Mouse (Mus musculus) midbrain, embryonic 11.5 days (tissue): ENCODE measurements around the gene Zfp398. TPM values are rescaled to one million over a fixed set of nuclear protein-coding genes. Genes with fewer than 3 reads are reported as not detected.

Experiments used
- ATAC-seq: fragments of 200-750 bp; cut with Nextera tagmentation; 2 replicates; pipeline ENCODE4 v1.8.0; 2017; ENCODE audit warnings: moderate TSS enrichment, moderate library complexity; ENCODE audit not compliant: low FRiP score
- DNase-seq: peaks from one replicate; pipeline ENCODE4 v3.0.0; 2015; ENCODE audit warnings: low spot score; ENCODE audit errors: missing footprints
- H3K27ac ChIP-seq: fragments of 300-500 bp; sonication (generic); 2 replicates; pipeline ENCODE4 v1.5.1; 2014; ENCODE audit warnings: low read depth, low read length
- H3K27me3 ChIP-seq: fragments of 300-500 bp; sonication (generic); 2 replicates; pipeline ENCODE4 v1.6.1; 2014; ENCODE audit warnings: mild to moderate bottlenecking, low read length, moderate library complexity, mixed read lengths; ENCODE audit not compliant: control insufficient read depth, insufficient read depth
- H3K36me3 ChIP-seq: fragments of 300-500 bp; sonication (generic); 2 replicates; pipeline ENCODE4 v1.6.1; 2014; ENCODE audit warnings: mild to moderate bottlenecking, low read length, moderate library complexity, mixed read lengths; ENCODE audit not compliant: control insufficient read depth, insufficient read depth
- H3K4me1 ChIP-seq: fragments of 300-500 bp; sonication (generic); 2 replicates; pipeline ENCODE4 v1.6.1; 2014; ENCODE audit warnings: low read length; ENCODE audit not compliant: control insufficient read depth, insufficient read depth
- H3K4me2 ChIP-seq: fragments of 300-500 bp; sonication (generic); 2 replicates; pipeline ENCODE4 v1.6.1; 2014; ENCODE audit warnings: mild to moderate bottlenecking, moderate library complexity
- H3K4me3 ChIP-seq: fragments of 300-500 bp; sonication (generic); 2 replicates; pipeline ENCODE4 v1.5.1; 2014; ENCODE audit warnings: low read depth, low read length
- H3K9ac ChIP-seq: fragments of 300-500 bp; sonication (generic); 2 replicates; pipeline ENCODE4 v1.6.1; 2014; ENCODE audit warnings: low read length
- H3K9me3 ChIP-seq: fragments of 300-500 bp; sonication (generic); 2 replicates; pipeline ENCODE4 v1.6.1; 2016; ENCODE audit warnings: low read length; ENCODE audit not compliant: control insufficient read depth
- WGBS: fragments of 180-500 bp; shearing (Covaris S2); extraction: QIAGEN DNeasy Blood & Tissue Kit; methylation state at CpG from one replicate; pipeline ENCODE4 v1.1.7; 2014; 5-methylcytosine and 5-hydroxymethylcytosine counted together
- polyA plus RNA-seq: library from polyadenylated mRNA; unstranded; fragments of >200 nt; fragmentation: Nextera tagmentation; extraction: Ambion mirVana; gene quantifications from 2 replicates; pipeline ENCODE4 v1.2.1, GENCODE M21; 2014

Gene Zfp398
- polyA plus RNA-seq, 1 experiment from 2014 or later: 7.6 TPM

DNA sequence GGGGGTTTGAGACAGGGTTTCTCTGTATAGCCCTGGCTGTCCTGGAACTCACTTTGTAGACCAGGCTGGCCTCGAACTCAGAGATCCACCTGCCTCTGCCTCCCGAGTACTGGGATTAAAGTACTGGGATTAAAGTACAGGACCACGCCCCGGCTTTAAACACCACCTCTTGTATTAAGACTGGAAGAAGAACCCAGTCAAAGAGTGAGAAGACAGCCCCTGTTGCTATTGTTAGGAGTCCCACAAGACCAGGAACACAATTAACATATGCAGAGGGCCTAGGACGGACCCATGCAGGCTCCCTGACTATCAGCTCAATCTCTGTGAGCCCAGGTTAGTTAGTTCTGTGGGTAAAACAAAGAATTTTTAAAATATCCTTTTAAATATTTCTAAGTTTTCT lies 36.8 kb downstream of the Zfp398 start:
- ATAC-seq (no peak), DNase-seq (no peak)
- H3K27ac ChIP-seq: no peak overlapping the region
- H3K4me2 ChIP-seq: no peak overlapping the region
- WGBS: 89% methylated on average over 5 of the region's 5 CpGs
- H3K36me3 ChIP-seq: no peaks in the 10 kb centered on the region
- H3K4me1 ChIP-seq: no peaks in the 10 kb centered on the region
- H3K9me3 ChIP-seq: no peaks in the 10 kb centered on the region
- no peak overlapping the region for H3K9ac ChIP-seq
- H3K27me3 ChIP-seq: no peaks in the 10 kb centered on the region
- H3K4me3 ChIP-seq: no peak overlapping the region

DNA sequence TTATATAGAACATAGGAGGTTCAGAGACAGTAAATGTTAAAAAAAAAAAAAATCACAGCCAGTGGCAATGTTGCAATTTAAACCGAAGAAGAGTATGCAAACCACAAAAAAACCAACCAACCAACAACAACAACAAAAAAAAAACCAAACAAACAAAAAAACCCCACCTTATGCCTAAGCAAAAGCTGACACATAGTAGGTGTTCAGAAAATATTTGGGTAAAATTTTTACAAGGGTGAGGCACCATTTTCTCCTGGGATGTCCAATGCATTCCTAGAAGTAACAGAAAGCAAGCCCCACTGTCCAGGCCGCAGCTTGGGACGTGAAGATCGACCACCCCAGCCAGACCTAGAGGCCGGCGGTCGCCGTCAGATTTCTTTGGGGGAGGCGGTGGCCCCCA lies 41.6 kb downstream of the Zfp398 start, which contains the start of gene Zfp282:
Zfp282 (plus strand) TSS at position 147 of the 400 bp plus-strand sequence.
- ATAC-seq: no peak
- peaks cover 8% of the 10 kb centered on the region for H3K4me1 ChIP-seq
- peak within 1 kb of the TSS; percentile 90 for H3K4me3 ChIP-seq
- WGBS: 7% methylated on average over 9 of the region's 9 CpGs
- H3K4me2 ChIP-seq: peak within 1 kb of the TSS; percentile 72
- peak within 1 kb of the TSS; percentile 95 for H3K27ac ChIP-seq
- no peaks in the 10 kb centered on the region for H3K27me3 ChIP-seq
- H3K9ac ChIP-seq: peak within 1 kb of the TSS; percentile 97
- H3K36me3 ChIP-seq: peaks cover 5% of the 10 kb centered on the region; the same call in 1 of the 2 replicates
- H3K9me3 ChIP-seq: no peaks in the 10 kb centered on the region
- no peak for DNase-seq

DNA sequence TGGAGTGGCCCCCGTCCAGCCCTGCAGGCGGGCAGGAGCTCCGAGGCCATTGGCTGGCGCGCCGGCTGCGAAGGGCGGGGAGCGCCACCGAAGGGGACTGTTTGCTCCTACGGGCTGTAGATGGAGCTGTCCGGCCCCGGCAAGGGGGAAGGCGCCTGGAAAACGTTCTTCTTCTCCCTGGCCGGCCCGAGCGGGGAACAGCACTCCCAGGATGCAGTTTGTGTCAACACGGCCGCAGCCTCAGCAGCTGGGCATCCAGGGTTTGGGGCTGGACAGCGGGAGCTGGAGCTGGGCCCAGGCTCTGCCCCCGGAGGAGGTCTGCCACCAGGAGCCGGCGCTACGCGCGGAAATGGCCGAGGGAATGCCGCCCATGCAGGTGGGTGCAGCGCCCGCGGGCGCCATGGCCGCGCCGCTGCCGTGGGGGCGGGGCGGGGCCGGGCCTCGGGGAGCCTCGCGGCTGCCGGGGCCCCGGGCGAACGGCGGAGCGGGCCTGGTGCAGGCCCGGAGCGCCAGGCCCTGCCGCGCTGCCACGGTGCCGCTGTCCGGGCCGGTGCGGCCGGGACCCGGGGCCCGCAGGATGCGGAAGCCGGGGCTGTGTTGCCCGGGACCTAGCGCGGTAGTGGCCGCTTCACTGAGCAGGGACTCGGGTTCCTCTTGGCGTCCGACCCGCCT lies 42.1 kb downstream of the Zfp398 start:
- peak overlapping the region; percentile 72 for H3K4me2 ChIP-seq
- H3K9me3 ChIP-seq: no peaks in the 10 kb centered on the region
- ATAC-seq: peak; percentile 96
- H3K27me3 ChIP-seq: no peaks in the 10 kb centered on the region
- peak overlapping the region; percentile 97 for H3K9ac ChIP-seq
- WGBS: under 1% methylated on average over 71 of the region's 71 CpGs
- peak; percentile 98 for DNase-seq
- H3K36me3 ChIP-seq: peaks cover 8% of the 10 kb centered on the region; the same call in 1 of the 2 replicates
- peak overlapping the region; percentile 95 for H3K27ac ChIP-seq
- peaks cover 8% of the 10 kb centered on the region for H3K4me1 ChIP-seq
- H3K4me3 ChIP-seq: peak overlapping the region; percentile 90

DNA sequence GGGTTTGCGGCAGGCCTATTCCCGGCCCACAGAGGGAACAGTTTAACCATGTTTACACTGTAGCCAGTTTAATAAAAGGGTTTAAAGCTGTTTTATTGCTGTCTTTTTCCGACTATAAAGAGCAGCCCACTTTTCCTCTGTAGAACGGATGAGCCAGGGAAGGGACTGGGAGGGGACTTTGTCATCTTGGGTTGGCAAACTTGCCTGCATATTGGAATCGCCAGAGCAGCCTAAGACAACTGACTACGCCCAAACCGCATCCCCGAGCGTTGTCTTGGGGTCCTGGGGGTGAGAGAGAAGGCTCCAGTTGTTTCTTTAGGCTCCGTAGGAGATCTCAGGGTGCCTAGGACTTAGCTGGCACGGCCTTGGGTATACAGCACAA lies 42.7 kb downstream of the Zfp398 start:
- Histone ChIP-seq H3K4me2 (peak overlapping the region; percentile 72), H3K9me3 (no peaks in the 10 kb centered on the region), H3K9ac (peak overlapping the region; percentile 97), H3K4me3 (peak overlapping the region; percentile 90), H3K27me3 (no peaks in the 10 kb centered on the region), H3K27ac (peak overlapping the region; percentile 95), H3K4me1 (peaks cover 8% of the 10 kb centered on the region), H3K36me3 (peaks cover 8% of the 10 kb centered on the region; the same call in 1 of the 2 replicates)
- 1% methylated on average over 11 of the region's 11 CpGs for WGBS
- DNase-seq (peak; percentile 94), ATAC-seq (no peak)

DNA sequence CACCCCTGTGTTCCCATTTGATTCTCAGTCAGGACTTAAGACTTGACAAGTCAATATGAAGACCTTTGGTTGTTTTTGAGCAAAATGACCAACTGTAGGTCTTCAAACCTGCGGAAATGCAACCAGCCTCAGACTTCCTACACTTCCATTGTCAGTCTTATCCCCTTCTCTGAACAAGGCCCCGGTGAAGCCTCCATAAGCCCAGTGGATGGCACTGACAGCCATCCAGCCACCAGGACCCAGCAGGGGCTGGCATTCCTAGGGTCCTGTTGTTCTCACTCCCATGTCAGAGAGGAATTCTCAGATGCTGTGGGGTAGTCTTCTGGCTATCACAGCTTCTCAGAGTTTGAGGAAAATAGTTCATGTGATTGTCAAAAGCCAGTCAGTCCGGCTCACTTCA lies 43.1 kb downstream of the Zfp398 start:
- WGBS: 47% methylated on average over 3 of the region's 3 CpGs
- Histone ChIP-seq H3K4me3 (peak overlapping the region; percentile 90), H3K9me3 (no peaks in the 10 kb centered on the region), H3K4me1 (peaks cover 8% of the 10 kb centered on the region), H3K9ac (peak overlapping the region; percentile 97), H3K36me3 (peaks cover 8% of the 10 kb centered on the region; the same call in 1 of the 2 replicates), H3K27me3 (no peaks in the 10 kb centered on the region), H3K27ac (no peak overlapping the region), H3K4me2 (peak overlapping the region; percentile 72)
- DNase-seq (peak; percentile 84), ATAC-seq (no peak)

DNA sequence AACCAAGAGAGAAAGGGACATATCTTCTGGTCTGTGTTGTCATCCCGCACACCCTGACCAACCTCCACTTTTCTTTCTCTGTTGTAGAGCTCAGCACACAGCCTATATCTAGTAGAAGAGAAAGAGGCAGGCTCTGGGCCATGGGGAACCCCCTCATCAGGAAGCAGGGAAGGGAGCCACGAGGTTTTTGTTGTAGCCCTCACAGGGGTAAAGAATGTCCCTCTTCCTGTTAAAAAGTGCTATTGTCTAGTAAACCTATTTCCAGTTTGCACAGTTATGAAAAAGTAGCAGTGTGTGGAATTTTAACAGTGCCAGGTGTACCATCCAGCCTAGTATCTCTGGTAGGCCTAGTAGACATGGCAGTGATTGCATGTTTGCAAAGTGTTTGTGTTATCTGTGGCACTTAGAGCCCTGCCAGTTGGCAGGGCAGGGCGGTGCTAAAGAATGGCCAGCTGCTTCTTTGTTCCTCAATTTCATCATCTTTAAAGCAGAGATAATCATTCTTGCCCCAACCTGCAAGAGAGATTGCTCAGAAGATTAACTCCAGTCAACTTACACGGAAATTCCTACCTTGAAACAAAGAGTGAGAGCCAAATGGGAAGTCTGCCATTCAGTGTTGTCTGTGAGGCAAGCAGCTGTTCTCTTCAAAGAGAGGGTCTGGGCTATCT lies 43.7 kb downstream of the Zfp398 start:
- Histone ChIP-seq H3K4me3 (peak overlapping the region; percentile 90), H3K9me3 (no peaks in the 10 kb centered on the region), H3K27ac (no peak overlapping the region), H3K9ac (peak overlapping the region; percentile 97), H3K27me3 (no peaks in the 10 kb centered on the region), H3K4me2 (peak overlapping the region; percentile 72), H3K36me3 (peaks cover 8% of the 10 kb centered on the region; the same call in 1 of the 2 replicates), H3K4me1 (peaks cover 8% of the 10 kb centered on the region)
- ATAC-seq (no peak), DNase-seq (no peak)
- WGBS: 75% methylated on average over 4 of the region's 4 CpGs

DNA sequence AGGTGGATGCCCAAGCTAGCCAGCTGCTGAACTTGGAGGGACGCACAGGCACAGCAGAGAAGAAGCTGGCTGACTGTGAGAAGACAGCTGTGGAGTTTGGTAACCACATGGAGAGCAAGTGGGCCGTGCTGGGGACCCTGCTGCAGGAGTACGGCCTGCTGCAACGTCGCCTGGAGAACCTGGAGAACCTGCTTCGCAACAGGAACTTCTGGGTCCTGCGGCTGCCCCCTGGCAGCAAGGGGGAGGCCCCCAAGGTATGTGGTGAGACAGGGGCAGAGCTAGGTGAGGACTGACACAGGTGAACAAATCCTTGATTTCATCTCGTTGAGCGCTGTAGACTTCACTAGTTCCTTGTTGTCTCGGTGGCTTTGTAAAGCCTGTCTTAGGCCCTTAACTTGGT lies 44.7 kb downstream of the Zfp398 start:
- H3K9me3 ChIP-seq: no peaks in the 10 kb centered on the region
- peaks cover 8% of the 10 kb centered on the region for H3K4me1 ChIP-seq
- H3K4me3 ChIP-seq: no peak overlapping the region
- no peak overlapping the region for H3K27ac ChIP-seq
- H3K4me2 ChIP-seq: no peak overlapping the region
- WGBS: 94% methylated on average over 10 of the region's 10 CpGs
- no peaks in the 10 kb centered on the region for H3K27me3 ChIP-seq
- H3K9ac ChIP-seq: no peak overlapping the region
- DNase-seq: no peak
- peaks cover 11% of the 10 kb centered on the region; the same call in 1 of the 2 replicates for H3K36me3 ChIP-seq
- no peak for ATAC-seq

DNA sequence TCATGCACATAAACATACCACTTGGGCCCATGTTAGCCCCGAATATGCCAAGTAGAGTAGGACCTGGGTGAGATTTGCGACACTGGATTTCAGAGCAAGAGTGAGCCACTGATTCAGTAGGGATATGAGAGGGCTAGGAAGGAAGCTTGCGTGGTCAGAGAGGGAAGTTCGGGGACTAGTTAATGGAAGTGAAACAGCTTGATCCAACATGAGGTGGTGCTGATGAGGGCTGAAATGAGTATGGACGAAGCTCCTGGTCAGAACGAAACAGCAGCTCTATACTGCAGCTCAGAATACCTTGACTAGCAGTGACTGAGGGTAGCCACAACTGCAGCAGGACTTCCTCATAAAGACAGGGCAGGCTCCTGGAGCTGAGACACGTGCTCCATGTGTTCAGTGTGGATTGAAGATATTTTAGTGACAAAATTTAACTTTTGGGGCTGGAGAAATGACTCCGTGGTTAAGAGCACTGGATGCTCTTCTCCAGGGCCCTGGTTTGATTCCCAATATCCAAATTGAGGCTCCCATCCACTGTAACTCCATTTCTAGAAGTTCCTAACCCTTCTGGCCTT lies 53.4 kb downstream of the Zfp398 start:
- no peak for ATAC-seq
- Histone ChIP-seq H3K36me3 (peaks cover 33% of the 10 kb centered on the region), H3K9ac (no peak overlapping the region)

DNA sequence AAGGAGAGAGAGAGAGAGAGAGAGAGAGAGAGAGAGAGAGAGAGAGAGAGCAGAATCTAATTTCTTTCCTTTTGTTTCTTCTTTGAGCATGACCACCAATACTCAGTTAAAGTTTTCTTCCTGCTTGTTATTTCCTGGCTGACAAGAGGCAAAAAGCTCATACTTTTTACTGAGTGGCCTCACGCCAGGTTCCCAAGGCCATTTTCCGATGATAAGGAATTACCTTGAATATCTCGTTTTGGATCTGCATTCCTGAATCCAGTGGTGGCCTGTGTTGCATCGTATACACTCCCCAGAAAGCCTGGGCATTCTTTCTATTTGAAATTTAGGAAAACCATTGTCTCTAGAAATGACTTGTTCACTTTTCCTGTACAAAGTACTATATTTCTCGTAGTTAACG lies 64.0 kb downstream of the Zfp398 start:
- H3K9me3 ChIP-seq: no peaks in the 10 kb centered on the region
- H3K27me3 ChIP-seq: peaks cover 8% of the 10 kb centered on the region
- peaks cover 6% of the 10 kb centered on the region for H3K36me3 ChIP-seq
- H3K4me1 ChIP-seq: no peaks in the 10 kb centered on the region
- ATAC-seq (no peak), DNase-seq (no peak)
- H3K4me2 ChIP-seq: no peak overlapping the region
- 90% methylated on average over 6 of the region's 6 CpGs for WGBS
- H3K4me3 ChIP-seq: no peak overlapping the region
- no peak overlapping the region for H3K9ac ChIP-seq
- no peak overlapping the region for H3K27ac ChIP-seq

More for the DNA sequence above, 53.4 kb downstream of the Zfp398 start:
- Histone ChIP-seq H3K27me3 (no peaks in the 10 kb centered on the region), H3K4me1 (no peaks in the 10 kb centered on the region), H3K9me3 (no peaks in the 10 kb centered on the region), H3K27ac (no peak overlapping the region), H3K4me3 (no peak overlapping the region), H3K4me2 (no peak overlapping the region)
- WGBS: 88% methylated on average over 8 of the region's 8 CpGs
- no peak for DNase-seq
